Mouse (Mus musculus): ENCODE results near the gene Vegfb. TPM values are rescaled to one million over a fixed set of nuclear protein-coding genes. Genes with fewer than 3 reads are reported as not detected.
A peak's percentile ranks its signal among the peaks of the same experiment; 100 is the strongest.

Vegfb gene
- total RNA-seq, 1 experiment from 2014 or later, result 116 TPM

DNA sequence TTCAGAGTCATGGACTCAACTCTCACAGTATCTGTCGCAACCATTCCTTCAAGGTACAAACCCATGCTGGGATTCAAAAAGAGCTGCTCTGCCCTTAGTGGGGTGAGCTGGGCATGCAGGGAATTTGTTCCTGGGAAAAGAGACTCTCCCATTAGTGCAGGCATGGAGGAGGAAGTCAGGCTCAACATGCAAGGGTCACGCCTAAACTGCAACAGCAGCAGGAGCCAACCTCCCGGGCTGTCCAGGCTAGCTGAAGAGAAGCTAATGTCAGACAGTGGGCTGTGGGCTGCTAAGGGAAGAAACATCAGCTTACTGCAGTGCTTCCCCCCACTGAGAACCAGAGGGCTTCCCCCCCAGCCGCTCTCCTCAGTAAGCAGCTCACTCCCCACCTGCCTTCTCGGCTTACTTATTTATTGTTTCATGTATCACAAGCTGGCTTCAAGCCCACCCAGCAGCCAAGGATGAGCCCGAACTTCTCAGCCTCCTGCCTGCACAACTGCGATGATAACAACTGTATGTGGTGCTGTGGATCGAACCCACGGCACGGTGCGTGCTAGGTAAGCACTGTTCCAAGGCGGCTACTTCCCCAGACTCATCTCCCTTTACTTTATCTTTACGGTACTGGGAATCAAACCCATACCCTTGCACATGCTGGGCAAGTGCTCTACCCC lies 15.1 kb downstream of the Vegfb start:
- DNase-seq, result no peak

DNA sequence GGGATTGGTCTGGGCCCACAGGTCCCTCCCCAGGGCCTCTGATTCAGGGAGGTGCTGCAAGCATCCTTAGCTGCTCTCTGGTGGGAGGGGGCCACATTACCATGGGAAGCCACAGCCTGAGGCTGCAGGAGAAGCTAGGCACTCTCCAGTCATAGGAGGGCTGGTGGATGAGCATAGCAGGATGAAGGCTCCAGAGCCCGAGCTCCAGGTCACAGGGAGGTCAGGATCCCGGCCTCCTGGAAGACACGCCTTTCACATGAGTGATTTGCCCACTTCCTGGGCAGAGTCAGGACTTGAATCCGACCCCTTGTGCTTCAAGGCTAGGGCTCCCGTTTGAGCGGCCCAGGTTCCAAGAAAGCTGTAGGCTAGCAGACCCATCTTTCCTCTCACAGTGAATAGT lies 15.8 kb downstream of the Vegfb start:
- no peak for DNase-seq

DNA sequence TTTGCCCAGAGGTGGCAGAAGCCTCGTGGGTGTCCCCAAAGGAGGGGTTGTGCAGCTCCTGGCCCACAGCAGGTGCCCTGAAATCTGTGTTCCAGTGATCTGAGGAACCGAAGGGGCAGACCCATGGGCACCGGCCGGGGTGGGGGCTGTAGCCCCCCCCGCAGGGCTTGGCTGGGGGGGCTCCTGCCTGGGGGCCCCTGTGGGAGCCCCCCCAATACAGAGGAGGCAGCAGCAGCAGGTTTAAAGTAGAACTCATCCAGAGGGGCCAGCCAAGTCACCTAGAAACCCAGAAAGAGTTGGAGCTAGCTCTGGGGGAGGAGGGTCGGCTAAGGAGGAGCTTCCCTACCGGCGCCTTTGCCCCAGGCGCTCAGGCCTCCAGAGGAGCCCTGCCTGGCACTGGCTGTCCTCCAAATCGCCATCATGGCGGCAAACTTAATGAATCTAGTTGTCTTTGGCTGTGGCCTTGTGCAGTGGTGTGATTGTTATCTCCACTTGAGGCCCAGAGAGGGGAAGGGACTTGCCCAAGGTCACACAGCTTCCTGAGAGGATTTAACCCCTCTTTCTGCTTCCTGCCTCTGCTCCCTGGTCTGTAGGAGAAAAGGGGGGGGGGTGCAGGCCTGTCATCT lies 16.9 kb downstream of the Vegfb start:
- peak; percentile 83 for DNase-seq

DNA sequence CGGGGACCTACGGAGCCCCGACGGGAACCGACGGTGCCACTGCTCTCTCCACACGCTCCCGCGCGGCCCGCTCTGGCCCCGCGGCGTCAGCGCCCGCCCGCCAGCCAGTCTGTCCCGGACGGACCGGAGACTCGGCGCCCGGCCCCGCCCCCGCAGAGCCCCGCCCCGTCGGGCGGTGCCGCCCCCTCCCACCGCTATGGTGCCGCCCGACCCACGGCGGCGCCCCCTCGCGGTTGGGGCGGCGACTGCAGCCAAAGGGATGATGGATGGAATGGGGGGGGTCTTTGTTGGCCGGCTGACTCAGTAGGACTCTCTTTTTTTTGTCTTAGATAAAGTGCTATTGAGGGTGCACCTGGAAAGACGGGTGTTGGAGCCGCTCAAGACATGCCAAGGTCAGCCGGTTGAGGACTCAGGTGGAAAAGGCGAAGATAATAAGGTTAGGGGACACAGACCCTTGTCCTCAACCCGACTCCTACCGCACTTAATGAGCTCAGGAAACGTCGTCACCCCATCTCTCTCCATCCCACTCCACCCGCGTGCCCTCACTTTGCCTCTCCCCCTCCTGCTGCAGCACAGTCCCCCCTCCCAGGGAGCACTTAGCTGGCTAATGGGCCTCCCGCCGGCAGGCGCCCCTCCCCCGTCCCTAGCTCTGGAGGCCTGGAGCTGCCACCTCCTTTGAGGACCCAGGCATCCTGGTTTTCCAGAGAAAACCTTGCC lies 17.6 kb downstream of the Vegfb start:
- peak; percentile 90 for DNase-seq

DNA sequence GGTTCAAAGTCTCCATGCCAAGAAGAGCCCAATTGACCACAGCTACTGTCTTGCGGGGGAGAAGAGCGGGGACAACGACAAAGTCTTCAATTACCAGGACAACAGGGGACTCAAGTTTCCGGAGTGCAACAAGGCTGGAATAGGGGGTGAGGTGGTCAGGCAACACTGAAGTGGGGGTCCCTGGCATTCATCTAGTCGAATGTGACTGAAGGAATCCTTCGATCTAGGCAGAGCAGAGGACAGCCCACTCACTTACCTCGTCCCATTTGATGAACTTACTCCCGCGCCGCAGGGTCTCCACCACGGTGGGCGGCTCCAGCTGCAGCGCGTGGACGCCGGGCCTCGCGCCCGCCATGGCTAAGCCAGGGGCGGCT lies 18.2 kb downstream of the Vegfb start:
- no peak for DNase-seq

DNA sequence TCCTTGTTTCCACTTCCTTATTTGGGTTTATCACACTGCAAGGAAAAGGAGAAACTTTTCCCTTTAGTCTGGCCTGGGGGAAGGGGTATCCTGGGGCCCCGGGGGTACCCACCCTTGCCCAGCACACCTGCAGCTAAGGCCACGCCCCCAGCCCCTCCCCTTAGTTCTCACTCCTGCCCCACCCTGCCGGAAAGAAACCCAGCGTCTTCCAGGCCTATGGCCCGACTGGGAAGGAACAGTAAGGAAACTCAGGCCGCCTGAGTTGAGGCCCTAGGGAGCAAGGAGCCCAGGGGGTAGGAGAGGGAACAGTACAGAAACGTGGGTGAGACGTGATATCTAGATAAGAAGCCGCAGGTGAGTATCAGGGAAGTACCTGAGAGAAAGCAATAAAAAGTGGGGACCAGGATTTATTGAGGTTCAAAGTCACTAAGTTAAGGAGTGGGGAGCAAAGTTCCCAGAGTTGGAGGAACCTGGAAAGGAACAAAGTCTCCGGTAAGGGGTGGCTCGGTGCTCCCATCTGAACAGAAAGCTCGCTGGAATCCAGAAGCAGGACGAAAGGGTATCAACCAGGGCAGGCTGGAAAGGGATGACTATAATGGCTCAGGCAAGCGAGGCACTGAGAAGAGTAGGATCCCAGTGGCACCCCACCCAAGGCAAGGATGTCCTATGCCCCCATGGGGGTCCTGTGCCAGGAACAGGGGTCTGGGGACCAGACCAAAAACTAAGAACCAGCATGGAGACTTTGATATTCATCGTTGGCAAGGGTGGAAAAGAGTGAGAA lies 18.8 kb downstream of the Vegfb start:
- peak; percentile 57 for DNase-seq

DNA sequence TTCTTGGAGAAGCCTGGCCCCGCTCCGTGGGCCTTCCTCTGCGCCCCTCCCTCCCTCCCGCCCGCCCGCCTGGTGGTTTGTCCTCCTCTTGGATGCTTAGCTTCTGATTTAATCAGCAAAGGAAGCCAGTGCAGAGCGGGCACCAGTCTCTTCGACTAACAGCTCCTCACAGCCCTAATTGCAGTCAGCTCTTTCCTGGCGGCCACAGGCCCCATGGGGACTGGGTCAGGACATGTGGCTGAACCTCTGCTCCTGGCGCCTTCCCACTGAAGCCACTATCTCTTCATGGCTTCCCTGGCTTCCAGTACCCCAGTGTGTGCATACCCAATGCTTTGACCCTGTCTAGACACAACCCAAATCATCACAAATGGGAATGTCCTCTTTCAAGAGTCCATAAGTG lies 31.0 kb downstream of the Vegfb start:
- peak; percentile 61 for DNase-seq

DNA sequence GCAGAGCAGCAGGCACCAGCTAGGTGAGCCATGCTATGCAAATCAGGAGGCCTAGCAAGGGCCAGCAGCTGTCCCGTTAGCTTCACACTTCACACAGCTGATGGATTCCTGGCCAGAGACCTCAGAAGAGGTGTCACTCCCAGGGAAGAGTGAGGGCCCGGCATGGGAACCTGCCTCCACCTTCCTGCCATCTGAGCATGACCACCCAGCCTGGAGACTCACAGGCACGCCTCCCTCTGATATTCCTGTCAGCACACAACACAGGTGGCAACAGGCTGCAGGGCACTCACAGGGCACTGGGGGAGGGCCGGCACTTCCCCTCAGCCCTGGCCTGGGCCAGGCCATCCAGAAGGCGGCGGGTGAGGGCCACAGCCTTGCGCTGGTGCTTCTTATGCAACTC lies 32.0 kb downstream of the Vegfb start:
- no peak for DNase-seq

DNA sequence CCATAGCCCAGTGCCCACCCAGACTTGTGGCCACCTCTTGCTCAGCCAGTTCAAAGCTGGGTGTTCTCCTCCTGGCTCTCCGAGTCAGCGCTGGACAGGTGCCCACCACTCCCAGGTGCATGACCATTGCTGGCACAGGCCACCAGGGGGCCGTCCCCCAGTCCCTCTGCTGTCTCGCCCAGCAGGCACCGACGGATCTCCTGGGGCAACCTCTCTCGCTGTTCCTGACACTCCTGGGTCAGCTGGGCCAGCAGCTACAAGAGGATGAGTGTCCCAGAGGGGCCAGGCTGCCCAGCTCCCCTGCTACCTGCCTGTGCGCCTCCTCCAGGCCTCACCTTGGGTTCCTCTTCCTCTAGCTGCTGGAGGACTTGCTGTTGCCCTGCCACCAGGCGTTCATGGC lies 33.4 kb downstream of the Vegfb start:
- DNase-seq, result peak; percentile 77

DNA sequence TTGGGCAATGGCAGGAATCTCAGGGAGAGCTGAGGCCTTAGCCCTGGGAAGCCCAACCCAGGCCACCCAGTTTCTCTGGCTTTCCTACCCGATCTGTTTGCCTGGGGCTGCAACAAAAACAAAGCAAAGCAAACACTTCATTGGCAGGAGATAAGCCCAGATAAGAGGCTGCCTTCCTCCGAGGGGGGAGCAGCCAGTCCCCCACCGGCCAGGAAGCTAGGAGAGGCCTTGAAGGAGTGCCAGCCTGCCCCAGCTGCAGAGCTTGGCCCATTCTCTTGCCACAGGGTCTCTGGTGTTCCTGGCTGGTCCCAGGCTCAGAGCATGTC lies 34.8 kb downstream of the Vegfb start:
- peak; percentile 85 for DNase-seq

DNA sequence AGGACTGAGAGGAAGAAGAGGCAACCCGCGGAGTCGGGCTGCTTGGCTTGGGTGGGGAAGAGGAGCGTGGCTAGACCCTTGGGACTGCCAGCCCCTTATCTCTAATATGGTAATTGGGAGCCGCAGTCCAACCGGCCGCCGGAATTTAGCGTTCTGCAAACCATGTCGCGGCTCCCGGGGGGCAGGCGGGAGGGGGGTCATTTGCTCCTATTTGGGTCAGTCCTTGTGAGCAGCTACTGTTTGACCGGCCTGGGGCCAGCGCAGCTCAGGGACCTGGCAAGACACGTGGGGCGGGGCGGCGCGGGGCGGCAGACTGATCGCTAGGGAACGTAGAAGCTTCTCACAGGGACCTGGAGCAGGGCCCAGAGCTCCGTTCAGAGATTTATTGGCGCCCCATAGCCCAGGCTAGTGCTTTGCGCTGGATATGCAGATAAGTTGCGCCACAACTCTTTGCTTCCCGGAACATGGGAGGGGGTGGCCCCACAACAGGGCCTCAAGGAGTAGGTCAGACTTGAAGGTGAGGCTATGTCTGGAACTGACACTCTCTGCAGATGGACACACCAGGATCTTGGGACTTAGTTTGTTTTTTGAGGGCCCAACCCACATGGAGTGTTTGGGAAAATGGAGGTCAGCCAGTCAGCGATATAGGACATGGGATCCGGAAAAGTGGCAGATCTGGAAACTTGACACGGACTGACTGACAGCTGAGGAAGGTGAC lies 35.3 kb downstream of the Vegfb start:
- DNase-seq, result peak; percentile 95

DNA sequence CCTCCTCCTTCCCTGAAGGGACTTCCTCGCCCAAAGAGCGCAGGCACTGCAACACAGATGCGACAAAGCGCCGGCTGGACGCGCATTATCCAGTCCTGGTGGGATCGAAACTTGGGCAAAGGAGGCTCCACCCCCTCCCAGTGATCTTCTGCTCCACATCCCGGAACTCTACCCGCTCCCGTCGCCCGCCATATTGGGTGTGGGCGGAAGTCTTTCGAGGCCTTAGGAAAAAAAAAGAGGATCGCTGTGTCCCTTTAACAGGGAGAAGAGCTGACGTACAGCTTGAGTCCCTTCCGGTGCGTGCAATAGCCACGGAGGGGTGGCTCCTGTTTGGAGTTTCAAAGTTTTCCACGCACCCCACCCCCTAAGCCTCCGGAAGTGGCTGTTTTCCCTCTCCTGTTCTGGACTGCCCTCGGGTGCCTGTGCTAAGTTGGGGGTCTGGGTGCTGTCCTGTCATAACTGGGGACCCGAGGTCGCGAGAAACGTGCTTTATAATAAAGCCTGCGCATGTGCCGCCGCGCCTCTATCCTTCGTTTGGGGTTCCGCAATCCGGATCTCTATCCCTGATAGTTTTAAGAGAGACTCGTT lies 36.0 kb downstream of the Vegfb start:
- DNase-seq, result peak; percentile 97

DNA sequence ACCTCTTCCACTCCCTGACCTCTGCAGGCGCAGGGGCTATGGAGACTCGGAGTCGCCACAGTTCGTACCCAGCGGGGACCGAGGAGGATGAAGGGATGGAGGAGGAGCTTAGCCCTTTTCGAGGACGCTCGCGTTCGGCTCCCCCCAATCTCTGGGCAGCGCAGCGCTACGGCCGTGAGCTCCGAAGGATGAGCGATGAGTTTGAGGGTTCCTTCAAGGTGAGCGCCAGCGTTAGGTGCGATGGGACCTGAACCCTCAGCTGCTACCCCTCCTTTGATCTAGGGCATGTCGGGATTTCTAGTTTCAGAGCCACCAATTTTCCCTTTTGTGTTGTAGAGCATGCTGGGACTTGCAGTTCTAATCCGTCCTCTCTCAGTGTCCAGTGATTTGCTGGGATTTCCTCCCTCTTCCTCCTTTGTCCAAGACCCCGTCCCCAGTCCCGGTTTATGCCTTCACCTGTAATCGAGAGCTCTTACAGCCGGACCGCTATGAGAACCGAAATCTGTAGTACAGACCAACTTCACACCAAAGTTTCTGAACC lies 36.8 kb downstream of the Vegfb start:
- DNase-seq, result peak; percentile 73

DNA sequence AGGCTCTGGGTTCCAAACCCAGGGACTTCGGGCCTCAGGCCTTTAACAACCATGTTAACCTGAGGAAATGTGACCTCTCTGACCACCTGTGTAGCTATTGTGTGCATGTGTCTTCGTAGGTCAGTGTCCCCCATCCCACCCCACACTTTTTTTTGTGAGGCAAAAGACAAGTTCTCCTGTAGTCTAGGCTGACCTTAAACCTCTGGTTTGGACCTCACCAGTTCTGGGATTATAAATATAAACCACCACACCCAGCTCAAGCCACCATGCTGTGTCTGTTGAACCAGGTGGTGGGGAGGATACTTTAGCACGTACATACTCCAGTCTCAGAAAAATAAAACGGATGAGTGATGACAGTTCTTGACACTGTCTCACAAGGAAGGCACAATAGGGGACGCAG lies 37.5 kb downstream of the Vegfb start:
- no peak for DNase-seq

DNA sequence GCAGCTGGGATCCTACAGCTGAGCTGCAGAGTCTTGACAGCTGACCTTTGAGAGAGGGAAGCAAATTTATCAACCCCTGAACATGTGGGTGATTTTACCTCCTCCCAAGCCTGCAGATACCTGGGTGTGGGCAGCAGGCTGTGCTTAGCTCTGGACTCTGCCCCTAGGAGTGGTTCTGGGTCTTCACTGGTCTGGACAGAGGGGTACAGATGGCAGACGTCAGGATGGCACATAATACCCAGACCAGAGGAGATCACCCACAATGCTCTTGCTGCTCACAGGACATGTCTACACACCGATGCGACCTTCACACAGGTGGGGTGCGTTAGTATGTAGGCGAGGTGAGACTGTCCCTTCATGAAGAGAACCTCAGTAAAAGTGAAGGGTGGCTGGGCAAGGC lies 37.9 kb downstream of the Vegfb start:
- DNase-seq, result no peak

DNA sequence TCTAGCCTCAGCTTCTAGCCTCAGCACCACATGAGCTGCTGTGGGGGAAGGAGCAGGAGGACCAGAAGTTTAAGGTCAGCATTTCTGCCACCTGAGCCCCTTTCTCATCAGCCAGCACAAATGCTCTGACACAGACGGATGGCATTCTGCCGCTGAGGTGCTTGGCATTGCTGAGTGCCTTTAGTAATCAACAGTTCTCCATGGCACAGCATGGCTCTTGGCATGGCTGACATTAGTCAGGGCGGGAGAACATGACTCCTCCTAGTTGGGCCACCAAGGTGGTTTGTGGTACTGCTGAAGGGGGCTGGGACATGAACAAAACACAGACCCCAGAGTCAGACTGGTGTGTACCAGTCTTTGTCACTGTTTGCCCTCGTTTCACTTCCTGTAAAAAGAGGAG lies 39.3 kb downstream of the Vegfb start:
- no peak for DNase-seq

DNA sequence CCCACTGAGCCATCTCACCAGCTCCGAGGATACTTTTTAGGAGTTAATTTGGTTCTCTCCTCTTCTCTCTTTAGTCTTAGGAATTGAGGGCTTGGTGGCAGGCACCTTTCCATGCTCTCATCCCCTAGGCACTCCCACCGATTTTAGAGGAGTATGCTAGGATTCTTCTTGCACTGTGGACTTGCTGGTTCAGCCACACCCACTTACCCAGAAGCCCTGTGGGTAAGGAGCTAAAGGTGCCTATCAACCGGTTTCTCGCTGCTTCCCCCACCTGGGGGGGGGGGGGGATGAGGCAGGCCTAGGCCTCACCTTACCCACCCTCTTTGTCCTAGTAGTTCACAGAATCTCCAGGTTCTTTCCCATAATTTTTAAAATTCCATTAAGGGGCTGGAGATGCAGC lies 39.7 kb downstream of the Vegfb start:
- no peak for DNase-seq

DNA sequence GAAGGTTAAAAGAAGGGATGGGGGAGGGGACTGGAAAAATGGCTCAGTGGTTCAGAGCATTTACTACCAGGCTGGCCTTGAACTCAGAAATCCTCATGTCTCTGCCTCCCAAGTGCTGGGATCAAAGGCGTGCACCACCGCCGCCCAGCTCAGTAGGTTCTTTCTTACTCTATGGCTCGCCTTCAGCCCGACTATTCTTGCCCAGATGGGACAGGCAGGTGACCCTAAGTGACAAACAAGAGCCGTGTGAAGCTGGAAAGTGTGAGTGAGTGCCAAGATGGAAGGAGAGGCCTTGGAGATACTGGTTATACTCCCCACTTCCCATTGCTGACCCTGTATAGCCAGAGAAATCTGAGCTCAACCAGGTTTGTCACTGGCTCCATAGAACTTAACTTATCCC lies 43.7 kb downstream of the Vegfb start:
- DNase-seq, result no peak

DNA sequence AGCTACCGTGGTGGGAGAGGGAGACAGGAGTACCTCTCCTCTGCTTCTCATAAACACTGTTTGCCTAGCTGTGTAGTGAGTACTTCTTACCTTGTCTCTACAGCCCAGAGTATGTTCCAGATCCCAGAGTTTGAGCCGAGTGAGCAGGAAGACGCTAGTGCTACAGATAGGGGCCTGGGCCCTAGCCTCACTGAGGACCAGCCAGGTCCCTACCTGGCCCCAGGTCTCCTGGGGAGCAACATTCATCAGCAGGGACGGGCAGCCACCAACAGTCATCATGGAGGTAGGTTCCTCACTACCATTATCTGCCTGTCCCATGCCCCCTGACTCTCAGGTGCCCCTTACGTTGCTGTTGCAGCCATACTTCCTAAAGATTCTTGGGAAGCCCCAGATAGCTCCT lies 44.7 kb downstream of the Vegfb start:
- DNase-seq, result no peak

DNA sequence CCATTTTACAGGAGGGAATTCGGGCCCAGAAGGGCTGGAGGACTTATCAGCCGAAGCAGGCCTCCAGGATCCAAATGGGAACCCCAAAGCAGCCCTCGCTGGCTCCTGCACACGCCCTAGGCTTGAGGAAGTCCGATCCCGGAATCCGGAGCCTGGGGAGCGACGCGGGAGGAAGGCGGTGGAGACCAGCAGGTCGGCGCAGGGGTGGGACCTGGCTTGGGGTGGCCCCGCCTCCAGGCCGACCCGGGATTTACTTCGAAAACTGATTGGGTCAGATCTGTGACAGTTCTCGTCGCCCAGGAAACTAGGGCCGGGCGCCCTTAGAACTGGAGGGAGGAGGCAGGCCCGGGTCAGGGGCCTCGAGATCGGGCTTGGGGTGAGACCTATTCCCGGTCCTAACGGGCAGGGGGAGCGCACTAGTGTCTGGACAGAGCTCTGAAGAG lies 45.2 kb downstream of the Vegfb start, which contains the start of gene Gpr137:
Gpr137 (minus strand) TSS at position 232 of the 443 bp plus-strand sequence.
- peak; percentile 98 for DNase-seq
